Mouse (Mus musculus): ENCODE measurements around the gene Gm21117. TPM values are rescaled to one million over a fixed set of nuclear protein-coding genes. Genes with fewer than 3 reads are reported as not detected.
"Not testable (repeated sequence)": the region's sequence is repeated elsewhere in the genome, so short reads cannot be mapped to it uniquely, and the experiment has no call there.

Gene Gm21117
- total RNA-seq (2017): not detected in 3 replicates

- not testable (repeated sequence) for ATAC-seq (replicated peaks; ENCODE audit: insufficient number of reproducible peaks, low FRiP score, low TSS enrichment, poor library complexity, severe bottlenecking)
Observed at GRCm38 (mm10) chrY:51124920-51125319, at the start of gene Gm21117. Gm21117 (plus strand) TSS chrY:51125220.
